Mouse (Mus musculus) left cerebral cortex, postnatal 10 days (tissue): ENCODE measurements around the gene Smoc2. TPM values are rescaled to one million over a fixed set of nuclear protein-coding genes. Genes with fewer than 3 reads are reported as not detected.

Source experiments
- DNase-seq, 2 experiments: peaks; one replicate each; pipeline ENCODE4 v3.0.0; 2021 to 2022; ENCODE audit warnings: low spot score in 2 of 2, mixed read lengths in 1 of 2; ENCODE audit errors: extremely low spot score in 1 of 2
- intact Hi-C: fragments of 180-260 bp; cut with DNase I; formaldehyde crosslinking; loops from one replicate; pipeline ENCODE4 v1.15.1; 2025
- total RNA-seq, 2 experiments: library from RNA; stranded (reverse); gene quantifications; 2 replicates each; pipeline ENCODE4 v1.2.3; 2021

Smoc2 gene
- total RNA-seq, 2 experiments from 2014 or later, result 5.2 to 5.8 TPM

GRCm38 (mm10) chr17:14330498-14330897, 51.2 kb downstream of the Smoc2 start:
- intact Hi-C loops, result no loop called here
- DNase-seq, result no peak

- no peak for DNase-seq
Measured at GRCm38 (mm10) chr17:14339932-14340557, 60.7 kb downstream of the Smoc2 start.

GRCm38 (mm10) chr17:14340736-14341135, 61.4 kb downstream of the Smoc2 start:
- intact Hi-C loops, result no loop called here
- DNase-seq, result no peak

More at GRCm38 (mm10) chr17:14339932-14340557, 60.7 kb downstream of the Smoc2 start:
- intact Hi-C loops, result no loop called here

- intact Hi-C loops, result no loop called here
Measured at GRCm38 (mm10) chr17:14342511-14342910, 63.2 kb downstream of the Smoc2 start.

GRCm38 (mm10) chr17:14343442-14343841, 64.1 kb downstream of the Smoc2 start:
- intact Hi-C loops, result no loop called here
- no peak for DNase-seq

More at GRCm38 (mm10) chr17:14342511-14342910, 63.2 kb downstream of the Smoc2 start:
- no peak for DNase-seq

GRCm38 (mm10) chr17:14345556-14345955, 66.2 kb downstream of the Smoc2 start:
- DNase-seq, result no peak
- intact Hi-C loops, result no loop called here

- intact Hi-C loops, result no loop called here
Measured at GRCm38 (mm10) chr17:14346891-14347290, 67.6 kb downstream of the Smoc2 start.

GRCm38 (mm10) chr17:14349086-14349814, 69.9 kb downstream of the Smoc2 start:
- intact Hi-C loops, result no loop called here
- no peak for DNase-seq

More at GRCm38 (mm10) chr17:14346891-14347290, 67.6 kb downstream of the Smoc2 start:
- DNase-seq, result no peak

- intact Hi-C loops, result no loop called here
- no peak for DNase-seq
Measured at GRCm38 (mm10) chr17:14353219-14354079, 74.1 kb downstream of the Smoc2 start.

- no peak for DNase-seq
- intact Hi-C loops, result no loop called here
Measured at GRCm38 (mm10) chr17:14361511-14361910, 82.2 kb downstream of the Smoc2 start.

- intact Hi-C loops, result no loop called here
- peak in 1 of 2 experiments; percentile 50 for DNase-seq
Measured at GRCm38 (mm10) chr17:14370476-14370875, 91.2 kb downstream of the Smoc2 start.

- DNase-seq, result no peak
- intact Hi-C loops, result no loop called here
Measured at GRCm38 (mm10) chr17:14371606-14372005, 92.3 kb downstream of the Smoc2 start.

GRCm38 (mm10) chr17:14372324-14373145, 93.2 kb downstream of the Smoc2 start:
- DNase-seq, result peak in 1 of 2 experiments; percentile 51
- intact Hi-C loops, result no loop called here

- no peak for DNase-seq
- intact Hi-C loops, result no loop called here
Measured at GRCm38 (mm10) chr17:14378692-14379446, 99.6 kb downstream of the Smoc2 start.

- no peak for DNase-seq
- intact Hi-C loops, result no loop called here
Measured at GRCm38 (mm10) chr17:14379518-14379917, 100.2 kb downstream of the Smoc2 start.

- DNase-seq, result no peak
- intact Hi-C loops, result no loop called here
Measured at GRCm38 (mm10) chr17:14379966-14380365, 100.7 kb downstream of the Smoc2 start.

GRCm38 (mm10) chr17:14380526-14380925, 101.2 kb downstream of the Smoc2 start:
- intact Hi-C loops, result no loop called here
- DNase-seq, result no peak

- no peak for DNase-seq
- intact Hi-C loops, result no loop called here
Measured at GRCm38 (mm10) chr17:14381482-14381881, 102.2 kb downstream of the Smoc2 start.
